Mouse (Mus musculus) embryonic facial prominence, embryonic 13.5 days (tissue): ENCODE data around the gene Myzap. TPM values are rescaled to one million over a fixed set of nuclear protein-coding genes. Genes with fewer than 3 reads are reported as not detected.

ENCODE experiments used
- ATAC-seq: fragments of 200-750 bp; cut with Nextera tagmentation; 2 replicates; pipeline ENCODE4 v1.8.0; 2017; ENCODE audit warnings: low read depth; ENCODE audit not compliant: insufficient number of reproducible peaks, insufficient read depth, low FRiP score, low TSS enrichment
- H3K27ac ChIP-seq: fragments of 300-500 bp; sonication (generic); 2 replicates; pipeline ENCODE4 v1.5.1; 2015; ENCODE audit warnings: moderate library complexity, mild to moderate bottlenecking, inconsistent platforms
- H3K27me3 ChIP-seq: fragments of 300-500 bp; sonication (generic); 2 replicates; pipeline ENCODE4 v1.6.1; 2015; ENCODE audit warnings: mild to moderate bottlenecking, inconsistent platforms
- H3K36me3 ChIP-seq: fragments of 300-500 bp; sonication (generic); 2 replicates; pipeline ENCODE4 v1.6.1; 2015; ENCODE audit warnings: mild to moderate bottlenecking, inconsistent platforms
- H3K4me1 ChIP-seq: fragments of 300-500 bp; sonication (generic); 2 replicates; pipeline ENCODE4 v1.6.1; 2015; ENCODE audit warnings: inconsistent platforms
- H3K4me2 ChIP-seq: fragments of 300-500 bp; sonication (generic); 2 replicates; pipeline ENCODE4 v1.6.1; 2015; ENCODE audit warnings: moderate library complexity, mild to moderate bottlenecking, inconsistent platforms
- H3K4me3 ChIP-seq: fragments of 300-500 bp; sonication (generic); 2 replicates; pipeline ENCODE4 v1.5.1; 2015; ENCODE audit warnings: mild to moderate bottlenecking, inconsistent platforms
- H3K9ac ChIP-seq: fragments of 300-500 bp; sonication (generic); 2 replicates; pipeline ENCODE4 v1.6.1; 2015; ENCODE audit warnings: mild to moderate bottlenecking, inconsistent platforms
- H3K9me3 ChIP-seq: fragments of 300-500 bp; sonication (generic); 2 replicates; pipeline ENCODE4 v1.6.1; 2016; ENCODE audit warnings: inconsistent platforms
- WGBS: fragments of 180-500 bp; shearing (Covaris S2); methylation state at CpG from one replicate; pipeline ENCODE4 v1.1.7; 2015; ENCODE audit warnings: mixed read lengths; 5-methylcytosine and 5-hydroxymethylcytosine counted together
- polyA plus RNA-seq: library from polyadenylated mRNA; unstranded; fragments of >200 nt; fragmentation: Nextera tagmentation; extraction: Ambion mirVana; gene quantifications from 2 replicates; pipeline ENCODE4 v1.2.1, GENCODE M21; 2015

The Myzap gene
- polyA plus RNA-seq, 1 experiment from 2014 or later, result 10.0 TPM

- peaks cover 1% of the 10 kb centered on the region for H3K27me3 ChIP-seq
- ATAC-seq, result no peak
- H3K9ac ChIP-seq, result no peak overlapping the region
- no peaks in the 10 kb centered on the region for H3K36me3 ChIP-seq
- H3K4me3 ChIP-seq, result no peak overlapping the region
- no peaks in the 10 kb centered on the region for H3K9me3 ChIP-seq
- peaks cover 18% of the 10 kb centered on the region for H3K4me1 ChIP-seq
- H3K27ac ChIP-seq, result no peak overlapping the region
- no peak overlapping the region for H3K4me2 ChIP-seq
- WGBS, result 51% methylated on average over 6 of the region's 6 CpGs
Measured at GRCm38 (mm10) chr9:71596888-71597287, 4.7 kb upstream of the Myzap start.

GRCm38 (mm10) chr9:71592577-71593285, 571 bp upstream of the Myzap start:
- H3K4me2 ChIP-seq, result peak overlapping the region; percentile 88
- H3K9ac ChIP-seq, result peak overlapping the region; percentile 79
- H3K27ac ChIP-seq, result no peak overlapping the region
- no peaks in the 10 kb centered on the region for H3K9me3 ChIP-seq
- no peaks in the 10 kb centered on the region for H3K36me3 ChIP-seq
- H3K4me1 ChIP-seq, result peaks cover 21% of the 10 kb centered on the region
- no peak for ATAC-seq
- H3K27me3 ChIP-seq, result peaks cover 12% of the 10 kb centered on the region
- WGBS, result 33% methylated on average over 6 of the region's 6 CpGs
- H3K4me3 ChIP-seq, result peak overlapping the region; percentile 66

GRCm38 (mm10) chr9:71591106-71591505, 1.1 kb downstream of the Myzap start:
- H3K4me3 ChIP-seq, result peak overlapping the region; percentile 66
- H3K4me2 ChIP-seq, result peak overlapping the region; percentile 88

GRCm38 (mm10) chr9:71589771-71590170, 2.4 kb downstream of the Myzap start:
- ATAC-seq, result no peak
- Histone ChIP-seq H3K27ac (no peak overlapping the region), H3K36me3 (no peaks in the 10 kb centered on the region), H3K27me3 (peaks cover 12% of the 10 kb centered on the region; the same call in 1 of the 2 replicates), H3K9me3 (peaks cover 10% of the 10 kb centered on the region; the same call in 1 of the 2 replicates), H3K4me3 (no peak overlapping the region), H3K4me1 (peaks cover 16% of the 10 kb centered on the region), H3K9ac (no peak overlapping the region), H3K4me2 (no peak overlapping the region)
- WGBS, result 68% methylated on average over 7 of the region's 7 CpGs

More at GRCm38 (mm10) chr9:71591106-71591505, 1.1 kb downstream of the Myzap start:
- H3K4me1 ChIP-seq, result peaks cover 16% of the 10 kb centered on the region
- no peaks in the 10 kb centered on the region for H3K36me3 ChIP-seq
- H3K27me3 ChIP-seq, result peaks cover 12% of the 10 kb centered on the region; the same call in 1 of the 2 replicates
- WGBS, result 58% methylated on average over 5 of the region's 5 CpGs
- no peaks in the 10 kb centered on the region; the same call in 1 of the 2 replicates for H3K9me3 ChIP-seq
- ATAC-seq, result no peak
- H3K27ac ChIP-seq, result no peak overlapping the region
- H3K9ac ChIP-seq, result no peak overlapping the region

GRCm38 (mm10) chr9:71588930-71589592, 3.1 kb downstream of the Myzap start:
- peaks cover 16% of the 10 kb centered on the region for H3K4me1 ChIP-seq
- H3K4me3 ChIP-seq, result no peak overlapping the region
- peaks cover 10% of the 10 kb centered on the region; the same call in 1 of the 2 replicates for H3K9me3 ChIP-seq
- H3K36me3 ChIP-seq, result no peaks in the 10 kb centered on the region
- no peak overlapping the region for H3K4me2 ChIP-seq
- H3K27me3 ChIP-seq, result peaks cover 12% of the 10 kb centered on the region; the same call in 1 of the 2 replicates
- 65% methylated on average over 2 of the region's 2 CpGs for WGBS
- H3K27ac ChIP-seq, result no peak overlapping the region
- H3K9ac ChIP-seq, result no peak overlapping the region
- no peak for ATAC-seq

- H3K9ac ChIP-seq, result no peak overlapping the region
- whole genome bisulfite sequencing, result 50% methylated on average over 3 of the region's 3 CpGs
- H3K9me3 ChIP-seq, result peaks cover 10% of the 10 kb centered on the region; the same call in 1 of the 2 replicates
- no peaks in the 10 kb centered on the region for H3K36me3 ChIP-seq
- no peak for ATAC-seq
- no peak overlapping the region for H3K4me2 ChIP-seq
- H3K27ac ChIP-seq, result no peak overlapping the region
- peaks cover 2% of the 10 kb centered on the region; the same call in 1 of the 2 replicates for H3K4me1 ChIP-seq
- no peak overlapping the region for H3K4me3 ChIP-seq
- peaks cover 6% of the 10 kb centered on the region; the same call in 1 of the 2 replicates for H3K27me3 ChIP-seq
Measured at GRCm38 (mm10) chr9:71586408-71586807, 5.8 kb downstream of the Myzap start.

- Histone ChIP-seq H3K9me3 (peaks cover 10% of the 10 kb centered on the region; the same call in 1 of the 2 replicates), H3K36me3 (no peaks in the 10 kb centered on the region), H3K4me1 (no peaks in the 10 kb centered on the region; the same call in 1 of the 2 replicates), H3K4me3 (no peak overlapping the region), H3K27me3 (no peaks in the 10 kb centered on the region), H3K4me2 (no peak overlapping the region), H3K27ac (no peak overlapping the region), H3K9ac (no peak overlapping the region)
- 74% methylated on average over 1 of the region's 1 CpGs for WGBS
- ATAC-seq, result no peak
Measured at GRCm38 (mm10) chr9:71582771-71583170, 9.4 kb downstream of the Myzap start.

- Histone ChIP-seq H3K36me3 (no peaks in the 10 kb centered on the region), H3K9ac (no peak overlapping the region), H3K4me3 (no peak overlapping the region), H3K9me3 (no peaks in the 10 kb centered on the region), H3K27ac (no peak overlapping the region), H3K4me2 (no peak overlapping the region), H3K27me3 (no peaks in the 10 kb centered on the region), H3K4me1 (no peaks in the 10 kb centered on the region; the same call in 1 of the 2 replicates)
- ATAC-seq, result no peak
- WGBS, result 56% methylated on average over 7 of the region's 7 CpGs
Measured at GRCm38 (mm10) chr9:71578896-71579564, 13.1 kb downstream of the Myzap start.

- Histone ChIP-seq H3K36me3 (no peaks in the 10 kb centered on the region), H3K27me3 (no peaks in the 10 kb centered on the region), H3K4me2 (no peak overlapping the region), H3K9ac (no peak overlapping the region), H3K9me3 (no peaks in the 10 kb centered on the region), H3K4me3 (no peak overlapping the region), H3K4me1 (peaks cover 8% of the 10 kb centered on the region), H3K27ac (no peak overlapping the region)
- 88% methylated on average over 3 of the region's 3 CpGs for WGBS
- no peak for ATAC-seq
Measured at GRCm38 (mm10) chr9:71574440-71574839, 17.7 kb downstream of the Myzap start.

- Histone ChIP-seq H3K9ac (no peak overlapping the region), H3K27ac (no peak overlapping the region), H3K9me3 (no peaks in the 10 kb centered on the region), H3K27me3 (no peaks in the 10 kb centered on the region), H3K4me2 (no peak overlapping the region), H3K4me3 (no peak overlapping the region), H3K36me3 (no peaks in the 10 kb centered on the region), H3K4me1 (peaks cover 8% of the 10 kb centered on the region)
- WGBS, result 79% methylated on average over 6 of the region's 6 CpGs
- ATAC-seq, result 0 out of 2 replicates have a peak, but pooled peaks have one; percentile 45
Measured at GRCm38 (mm10) chr9:71573771-71574340, 18.3 kb downstream of the Myzap start.

GRCm38 (mm10) chr9:71571150-71571633, 21.0 kb downstream of the Myzap start:
- Histone ChIP-seq H3K9ac (0 out of 2 replicates have a peak overlapping the region, but pooled peaks have one; percentile 7), H3K4me1 (peaks cover 23% of the 10 kb centered on the region), H3K27me3 (no peaks in the 10 kb centered on the region), H3K4me3 (no peak overlapping the region), H3K36me3 (no peaks in the 10 kb centered on the region), H3K27ac (peak overlapping the region; percentile 73; the same call in 1 of the 2 replicates), H3K4me2 (no peak overlapping the region), H3K9me3 (no peaks in the 10 kb centered on the region)
- peak; percentile 54; the same call in 1 of the 2 replicates for ATAC-seq
- 33% methylated on average over 7 of the region's 7 CpGs for WGBS
